Mouse (Mus musculus): Measurements from ENCODE around the gene Tmem270.

Tmem270 gene

GRCm38 (mm10) chr5:134887447-134888335, 18.8 kb downstream of the Tmem270 start:
- no peak for DNase-seq (ENCODE audit: low spot score)

GRCm38 (mm10) chr5:134883077-134883476, 23.5 kb downstream of the Tmem270 start:
- DNase-seq (ENCODE audit: low spot score): no peak

DNA sequence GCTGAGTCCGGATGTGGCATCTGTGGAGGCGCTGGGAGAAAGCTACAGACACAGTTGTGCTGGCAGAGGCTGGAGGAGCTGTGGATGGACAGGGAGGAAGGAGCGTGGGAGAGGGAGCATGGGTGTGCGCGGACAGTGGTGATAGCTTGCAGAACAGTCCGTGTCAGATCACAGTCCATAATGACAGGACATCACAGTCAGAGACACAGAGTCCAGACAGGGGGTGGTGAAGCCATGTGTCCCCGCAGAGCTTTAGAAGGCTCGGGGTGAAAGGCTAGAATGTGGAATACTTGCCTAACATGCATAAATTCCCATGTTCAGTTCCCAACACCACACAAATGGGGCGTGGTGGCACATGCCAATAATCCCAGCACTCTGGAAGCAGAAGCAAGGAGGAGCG, 29.7 kb downstream of the Tmem270 start:
- DNase-seq (ENCODE audit: low spot score): no peak

- no peak for DNase-seq (ENCODE audit: low spot score)
These were observed 31.3 kb downstream of the Tmem270 start for GRCm38 (mm10) chr5:134875245-134875644.

GRCm38 (mm10) chr5:134873956-134874879, 32.3 kb downstream of the Tmem270 start:
- no peak for DNase-seq (ENCODE audit: low spot score)

DNA sequence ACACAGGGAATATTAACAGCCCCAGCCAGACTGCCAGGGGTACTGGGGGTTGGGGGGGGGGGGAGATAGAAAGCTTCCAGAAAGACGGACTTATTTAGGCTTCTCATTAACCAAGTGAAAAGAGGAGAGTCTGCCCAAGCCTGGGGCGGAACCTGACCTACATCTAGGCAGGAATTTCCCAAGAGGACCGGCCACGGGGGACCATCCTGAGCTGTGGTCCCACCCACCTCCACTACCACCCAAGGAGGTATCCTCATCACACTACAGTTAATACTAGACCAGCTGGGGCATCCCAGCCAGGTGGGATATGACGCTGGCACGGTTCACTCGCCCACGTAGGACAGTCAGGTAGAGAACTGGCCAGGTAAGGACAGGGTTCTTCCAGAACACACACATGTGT, 33.5 kb downstream of the Tmem270 start:
- DNase-seq (ENCODE audit: low spot score): no peak

GRCm38 (mm10) chr5:134872597-134872996, 33.9 kb downstream of the Tmem270 start:
- DNase-seq (ENCODE audit: low spot score): no peak

GRCm38 (mm10) chr5:134868506-134868905, 38.0 kb downstream of the Tmem270 start:
- DNase-seq (ENCODE audit: low spot score): no peak

GRCm38 (mm10) chr5:134867320-134868144, 39.0 kb downstream of the Tmem270 start:
- DNase-seq (ENCODE audit: low spot score): no peak

GRCm38 (mm10) chr5:134865158-134865557, 41.4 kb downstream of the Tmem270 start:
- no peak for DNase-seq (ENCODE audit: low spot score)

GRCm38 (mm10) chr5:134861902-134862497, 44.5 kb downstream of the Tmem270 start:
- DNase-seq (ENCODE audit: low spot score): no peak

DNA sequence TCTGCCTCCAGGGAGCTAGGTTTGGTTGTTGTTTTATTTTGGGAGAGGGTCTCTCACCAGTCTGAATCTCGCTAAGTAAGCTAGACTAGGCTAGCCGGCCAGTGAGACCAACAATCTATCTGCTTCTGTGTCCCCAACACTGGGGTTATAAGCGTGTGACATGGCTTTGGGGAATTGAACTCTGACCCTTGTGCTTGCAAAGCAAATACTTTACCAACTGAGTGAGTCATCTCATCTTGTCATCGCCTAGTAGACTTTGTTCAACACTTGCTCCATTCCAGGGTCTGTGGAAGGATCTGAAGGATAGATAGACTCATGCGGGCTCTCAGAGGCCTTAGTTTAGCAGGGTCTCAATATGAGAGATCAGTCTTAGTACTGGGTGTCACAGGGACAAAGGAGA, 47.3 kb downstream of the Tmem270 start:
- DNase-seq (ENCODE audit: low spot score): no peak

GRCm38 (mm10) chr5:134858378-134858777, 48.2 kb downstream of the Tmem270 start:
- no peak for DNase-seq (ENCODE audit: low spot score)

- DNase-seq (ENCODE audit: low spot score): no peak
These were observed 53.7 kb downstream of the Tmem270 start for GRCm38 (mm10) chr5:134852873-134853272.

Measured in layer of hippocampus, adult 11-12 months (tissue).